Mouse (Mus musculus) intestine, embryonic 16.5 days (tissue): ENCODE data around the gene Gm572. TPM values are rescaled to one million over a fixed set of nuclear protein-coding genes. Genes with fewer than 3 reads are reported as not detected.
A peak's percentile ranks its signal among the peaks of the same experiment; 100 is the strongest.

ENCODE experiments used
- ATAC-seq: fragments of 200-750 bp; cut with Nextera tagmentation; 2 replicates; pipeline ENCODE4 v1.8.0; 2017; ENCODE audit warnings: moderate TSS enrichment, moderate library complexity
- H3K27ac ChIP-seq: fragments of 300-500 bp; sonication (generic); 2 replicates; pipeline ENCODE4 v1.5.1; 2014; ENCODE audit warnings: mild to moderate bottlenecking, low read length
- H3K27me3 ChIP-seq: fragments of 300-500 bp; sonication (generic); replicated peaks from 2 replicates; pipeline ENCODE4 v1.6.1; 2014; ENCODE audit warnings: low read length, control low read depth, mixed read lengths; ENCODE audit not compliant: control insufficient read depth, insufficient read depth
- H3K36me3 ChIP-seq: fragments of 300-500 bp; sonication (generic); 2 replicates; pipeline ENCODE4 v1.6.1; 2014; ENCODE audit warnings: low read length, control low read depth; ENCODE audit not compliant: control insufficient read depth, insufficient read depth
- H3K4me1 ChIP-seq: fragments of 300-500 bp; sonication (generic); 2 replicates; pipeline ENCODE4 v1.6.1; 2014; ENCODE audit warnings: low read length, control low read depth, mixed read lengths; ENCODE audit not compliant: control insufficient read depth, insufficient read depth
- H3K4me2 ChIP-seq: fragments of 300-500 bp; sonication (generic); 2 replicates; pipeline ENCODE4 v1.6.1; 2014; ENCODE audit warnings: low read depth, low read length, control low read depth
- H3K4me3 ChIP-seq: fragments of 300-500 bp; sonication (generic); 2 replicates; pipeline ENCODE4 v1.5.1; 2014; ENCODE audit warnings: mild to moderate bottlenecking, low read length
- H3K9ac ChIP-seq: fragments of 300-500 bp; sonication (generic); 2 replicates; pipeline ENCODE4 v1.6.1; 2014; ENCODE audit warnings: low read depth, low read length
- H3K9me3 ChIP-seq: fragments of 300-500 bp; sonication (generic); 2 replicates; pipeline ENCODE4 v1.6.1; 2016; ENCODE audit warnings: low read length, control low read depth; ENCODE audit not compliant: control insufficient read depth
- WGBS: fragments of 180-500 bp; shearing (Covaris S2); extraction: QIAGEN DNeasy Blood & Tissue Kit; methylation state at CpG from one replicate; pipeline ENCODE4 v1.1.7; 2014; 5-methylcytosine and 5-hydroxymethylcytosine counted together
- polyA plus RNA-seq: library from polyadenylated mRNA; unstranded; fragments of >200 nt; fragmentation: Nextera tagmentation; extraction: Ambion mirVana; gene quantifications from 2 replicates; pipeline ENCODE4 v1.2.1, GENCODE M21; 2015

Gene Gm572
- not detected in 2 replicates for polyA plus RNA-seq

DNA sequence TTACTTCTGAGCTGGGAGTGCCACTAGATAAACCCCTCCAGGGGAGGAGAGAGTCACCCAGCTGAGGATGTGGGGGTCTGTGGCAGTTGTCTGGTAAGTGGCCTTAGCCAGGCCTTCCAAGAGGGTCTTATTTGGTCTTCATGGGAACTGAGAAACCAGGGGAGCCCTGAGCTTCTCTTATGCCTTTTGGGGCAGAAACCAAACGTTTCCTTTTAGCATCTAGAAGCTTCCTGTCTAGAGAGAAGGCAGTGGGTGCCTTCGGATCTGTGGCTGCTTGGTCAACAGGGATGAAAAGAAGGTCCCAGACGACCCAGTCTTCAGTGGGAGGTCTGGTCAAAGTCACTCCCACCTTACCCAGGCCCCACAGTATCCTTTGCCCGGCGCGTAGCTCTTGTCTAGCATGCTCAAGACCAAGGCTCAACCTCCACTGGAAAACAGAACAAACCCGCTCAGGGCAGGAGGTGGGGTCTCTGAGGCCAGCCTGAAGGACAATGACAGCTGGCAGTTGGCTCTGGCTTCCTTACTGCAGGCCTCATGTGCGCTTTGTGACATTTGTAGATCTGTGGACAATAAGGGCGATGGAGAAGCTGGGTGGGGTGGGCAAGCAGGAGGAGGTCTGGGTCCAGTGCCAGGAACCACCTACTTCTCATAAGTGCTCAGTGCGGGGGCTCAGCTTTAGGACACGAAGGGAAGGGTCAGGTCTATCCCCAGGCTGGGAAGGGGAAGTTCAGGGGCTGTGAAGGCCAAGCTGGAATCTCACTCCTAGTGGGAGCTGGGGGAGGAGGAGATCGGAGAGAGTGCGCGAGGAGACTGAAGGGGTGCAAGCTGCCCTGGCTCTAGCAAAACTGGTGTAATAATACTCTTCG, at the start of gene Gm572:
Gm572 (plus strand) TSS at position 27 of the 866 bp plus-strand sequence.
- H3K4me1 ChIP-seq: peaks cover 5% of the 10 kb centered on the region
- no peaks in the 10 kb centered on the region for H3K36me3 ChIP-seq
- no peaks in the 10 kb centered on the region for H3K27me3 ChIP-seq
- 0 out of 2 replicates have a peak within 1 kb of the TSS, but pooled peaks have one; percentile 13 for H3K4me3 ChIP-seq
- H3K9ac ChIP-seq: peak within 1 kb of the TSS; percentile 30; the same call in 1 of the 2 replicates
- WGBS: 59% methylated on average over 15 of the region's 15 CpGs
- H3K4me2 ChIP-seq: peak within 1 kb of the TSS; percentile 40
- H3K9me3 ChIP-seq: no peaks in the 10 kb centered on the region
- peak; percentile 29 for ATAC-seq
- peak within 1 kb of the TSS; percentile 40 for H3K27ac ChIP-seq

DNA sequence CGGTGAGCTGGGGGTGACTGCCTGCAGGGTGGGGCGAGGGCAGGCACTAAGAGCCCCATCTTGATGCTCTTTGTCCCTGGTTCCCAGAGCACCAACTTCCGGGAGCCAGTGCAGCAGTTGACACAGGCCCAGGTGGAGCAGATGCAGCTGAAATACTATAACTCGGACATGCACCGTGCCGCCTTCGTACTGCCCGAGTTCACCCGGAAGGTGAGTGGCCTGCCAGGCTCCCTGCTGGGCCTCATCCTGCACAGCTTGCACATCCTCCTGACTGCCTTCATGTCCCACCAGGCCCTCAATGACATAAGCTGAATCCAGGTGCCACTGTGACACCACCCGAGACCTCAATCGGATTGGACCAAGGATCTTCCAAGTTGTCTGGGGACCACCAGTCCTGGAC, 49.1 kb upstream of the Gm572 start:
- Histone ChIP-seq H3K4me2 (no peak overlapping the region), H3K4me3 (no peak overlapping the region), H3K36me3 (peaks cover 51% of the 10 kb centered on the region), H3K4me1 (peaks cover 13% of the 10 kb centered on the region), H3K27ac (no peak overlapping the region), H3K9ac (no peak overlapping the region), H3K27me3 (no peaks in the 10 kb centered on the region), H3K9me3 (peaks cover 4% of the 10 kb centered on the region; the same call in 1 of the 2 replicates)
- no peak for ATAC-seq
- WGBS: 94% methylated on average over 11 of the region's 11 CpGs

DNA sequence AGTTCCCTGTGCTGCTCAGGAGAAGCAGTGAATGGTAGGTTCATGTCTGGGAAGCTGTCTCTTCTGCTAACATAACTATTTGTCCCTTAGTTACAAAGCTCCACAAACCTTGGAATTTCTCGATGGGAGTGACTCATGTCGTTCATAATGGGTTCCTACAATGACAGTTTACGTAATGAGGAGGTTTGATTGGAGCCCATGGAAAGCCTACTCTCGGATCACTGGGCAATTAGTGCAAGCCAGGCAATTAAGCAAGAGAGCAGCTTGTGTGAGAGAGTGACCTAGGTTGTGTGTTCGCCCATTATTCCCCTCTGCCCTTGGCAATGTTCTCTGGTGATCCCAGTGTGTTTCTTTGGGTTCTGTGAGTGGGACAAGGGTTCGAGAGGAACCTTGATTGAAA, 47.2 kb upstream of the Gm572 start:
- Histone ChIP-seq H3K9me3 (peaks cover 4% of the 10 kb centered on the region; the same call in 1 of the 2 replicates), H3K4me3 (no peak overlapping the region), H3K4me1 (peaks cover 10% of the 10 kb centered on the region), H3K27me3 (no peaks in the 10 kb centered on the region), H3K36me3 (peaks cover 52% of the 10 kb centered on the region), H3K27ac (no peak overlapping the region), H3K9ac (no peak overlapping the region), H3K4me2 (no peak overlapping the region)
- ATAC-seq: no peak
- WGBS: 84% methylated on average over 6 of the region's 6 CpGs

DNA sequence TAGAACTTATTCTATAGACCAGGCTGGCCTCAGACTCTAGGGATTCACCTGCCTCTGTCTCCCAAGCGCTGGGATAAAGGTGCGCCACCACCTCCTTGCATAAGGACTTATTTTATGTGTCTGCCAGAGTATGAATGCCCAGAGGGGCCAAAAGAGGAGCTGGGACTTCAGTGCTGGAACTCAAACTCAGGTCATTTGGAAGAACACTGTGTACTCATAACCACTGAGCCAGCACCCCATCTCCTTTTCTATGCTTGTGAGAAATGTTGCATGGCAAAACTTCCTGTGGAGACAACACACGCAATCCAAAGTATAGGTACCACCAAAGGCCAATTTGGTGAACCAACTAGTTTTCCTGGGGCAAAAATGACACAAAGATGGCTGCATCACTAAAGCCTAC, 46.4 kb upstream of the Gm572 start:
- 96% methylated on average over 3 of the region's 3 CpGs for WGBS
- H3K36me3 ChIP-seq: peaks cover 52% of the 10 kb centered on the region
- H3K4me1 ChIP-seq: peaks cover 10% of the 10 kb centered on the region
- ATAC-seq: no peak
- H3K4me3 ChIP-seq: no peak overlapping the region
- no peak overlapping the region for H3K9ac ChIP-seq
- no peaks in the 10 kb centered on the region for H3K27me3 ChIP-seq
- H3K27ac ChIP-seq: no peak overlapping the region
- H3K9me3 ChIP-seq: peaks cover 4% of the 10 kb centered on the region; the same call in 1 of the 2 replicates
- H3K4me2 ChIP-seq: no peak overlapping the region

DNA sequence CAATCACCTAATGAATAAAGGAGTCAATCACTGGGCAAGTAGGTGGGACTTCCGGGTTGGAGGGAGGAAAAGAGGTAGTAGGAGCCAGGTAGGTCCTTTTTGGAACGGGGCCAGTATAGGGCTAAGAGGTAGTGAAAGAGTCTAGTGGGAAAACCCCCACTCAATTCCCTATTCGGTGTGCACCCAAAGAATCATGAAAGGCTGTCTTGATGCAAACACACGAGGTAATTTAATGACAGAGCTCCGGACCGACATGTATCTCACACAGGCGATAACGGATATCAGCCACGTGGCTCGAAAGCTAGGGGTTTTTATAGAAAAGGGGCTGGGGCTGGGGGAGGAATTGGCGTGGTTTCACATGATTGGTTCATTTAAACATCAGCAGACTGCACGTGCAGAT, 44.3 kb upstream of the Gm572 start:
- H3K9ac ChIP-seq: no peak overlapping the region
- H3K27me3 ChIP-seq: no peaks in the 10 kb centered on the region
- no peaks in the 10 kb centered on the region for H3K4me1 ChIP-seq
- no peak overlapping the region for H3K27ac ChIP-seq
- H3K9me3 ChIP-seq: peaks cover 4% of the 10 kb centered on the region; the same call in 1 of the 2 replicates
- no peak overlapping the region for H3K4me2 ChIP-seq
- no peak overlapping the region for H3K4me3 ChIP-seq
- ATAC-seq: no peak
- H3K36me3 ChIP-seq: peaks cover 45% of the 10 kb centered on the region
- WGBS: 95% methylated on average over 12 of the region's 12 CpGs

DNA sequence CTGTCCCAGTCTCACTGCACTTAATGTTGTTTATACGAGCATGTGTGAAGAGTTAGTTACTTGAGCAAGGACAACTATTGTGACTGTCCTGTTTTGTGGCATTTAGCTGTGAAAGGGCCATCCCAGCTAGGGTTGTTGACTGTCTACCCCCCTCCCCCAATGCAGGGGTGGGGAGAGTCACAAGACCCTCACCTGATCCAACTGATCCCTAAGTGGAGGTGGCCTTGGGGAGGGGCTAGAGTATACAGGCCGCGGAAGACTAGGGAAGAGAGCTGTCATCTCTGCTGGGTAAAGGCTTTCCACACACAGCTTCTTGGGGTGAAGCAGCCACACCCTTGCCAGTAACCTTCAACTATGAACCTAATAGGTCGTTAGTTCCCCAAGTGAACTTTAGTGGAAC, 42.8 kb upstream of the Gm572 start:
- WGBS: 84% methylated on average over 4 of the region's 4 CpGs
- no peak overlapping the region for H3K4me3 ChIP-seq
- H3K27ac ChIP-seq: no peak overlapping the region
- H3K27me3 ChIP-seq: no peaks in the 10 kb centered on the region
- H3K9ac ChIP-seq: no peak overlapping the region
- no peak overlapping the region for H3K4me2 ChIP-seq
- H3K4me1 ChIP-seq: no peaks in the 10 kb centered on the region
- peaks cover 4% of the 10 kb centered on the region; the same call in 1 of the 2 replicates for H3K9me3 ChIP-seq
- peaks cover 30% of the 10 kb centered on the region for H3K36me3 ChIP-seq
- no peak for ATAC-seq

DNA sequence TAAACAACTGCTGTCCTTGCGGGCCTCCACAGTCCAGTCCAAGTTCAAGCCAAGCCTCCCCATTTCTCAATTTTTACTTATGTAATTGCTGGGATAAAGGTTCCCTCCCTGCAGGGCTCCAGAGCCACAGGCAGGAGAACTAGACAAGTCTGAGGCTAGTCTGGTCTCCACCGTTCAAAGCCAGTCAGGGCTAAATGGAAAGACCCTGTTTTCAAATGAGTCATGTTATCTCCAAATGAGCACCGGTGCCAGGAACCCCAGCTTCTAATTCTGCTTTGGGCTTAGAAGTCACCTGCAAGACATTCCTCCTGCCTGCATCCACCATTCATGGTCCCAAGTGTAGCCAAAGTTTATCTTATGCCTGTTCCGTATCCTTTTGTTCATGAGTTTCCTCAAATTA, 41.2 kb upstream of the Gm572 start:
- H3K9me3 ChIP-seq: peaks cover 4% of the 10 kb centered on the region; the same call in 1 of the 2 replicates
- no peak for ATAC-seq
- peaks cover 17% of the 10 kb centered on the region for H3K36me3 ChIP-seq
- H3K4me1 ChIP-seq: no peaks in the 10 kb centered on the region
- no peak overlapping the region for H3K9ac ChIP-seq
- no peak overlapping the region for H3K4me2 ChIP-seq
- 83% methylated on average over 4 of the region's 4 CpGs for WGBS
- H3K4me3 ChIP-seq: no peak overlapping the region
- H3K27ac ChIP-seq: no peak overlapping the region
- H3K27me3 ChIP-seq: no peaks in the 10 kb centered on the region

DNA sequence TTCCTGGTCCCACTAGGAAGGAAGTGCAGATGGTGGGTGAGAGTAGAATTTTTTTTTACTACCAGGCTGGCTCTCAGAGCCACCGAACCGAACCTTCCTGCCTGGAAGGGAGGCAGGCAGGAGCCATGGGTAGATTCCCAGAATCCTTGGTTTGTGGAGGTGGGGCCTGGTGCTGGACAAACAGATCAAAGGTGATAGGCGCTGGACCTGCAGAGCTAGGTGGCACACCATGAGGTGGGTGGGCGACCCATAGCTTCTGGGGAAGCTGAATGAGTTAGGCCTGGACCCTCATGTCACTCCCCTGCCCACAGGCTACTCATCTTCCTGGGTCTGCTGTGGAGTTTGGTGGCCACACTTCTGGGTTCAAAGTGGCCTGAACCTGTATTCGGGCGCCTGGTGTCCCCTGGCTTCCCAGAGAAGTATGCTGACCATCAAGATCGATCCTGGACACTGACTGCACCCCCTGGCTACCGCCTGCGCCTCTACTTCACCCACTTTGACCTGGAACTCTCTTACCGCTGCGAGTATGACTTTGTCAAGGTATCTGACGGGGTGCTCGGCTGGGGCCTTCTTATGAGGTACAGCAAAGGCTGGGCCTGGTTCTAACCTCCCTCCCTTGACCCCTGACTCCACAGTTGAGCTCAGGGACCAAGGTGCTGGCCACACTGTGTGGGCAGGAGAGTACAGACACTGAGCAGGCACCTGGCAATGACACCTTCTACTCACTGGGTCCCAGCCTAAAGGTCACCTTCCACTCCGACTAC, 40.6 kb upstream of the Gm572 start, which contains the start of gene Masp2:
Masp2 (plus strand) TSS at position 198 of the 764 bp plus-strand sequence.
- WGBS: 89% methylated on average over 14 of the region's 14 CpGs
- Histone ChIP-seq H3K4me1 (no peaks in the 10 kb centered on the region), H3K9ac (no peak within 1 kb of the TSS), H3K27me3 (no peaks in the 10 kb centered on the region), H3K4me2 (no peak within 1 kb of the TSS), H3K9me3 (peaks cover 4% of the 10 kb centered on the region; the same call in 1 of the 2 replicates), H3K27ac (no peak within 1 kb of the TSS), H3K4me3 (no peak within 1 kb of the TSS), H3K36me3 (peaks cover 13% of the 10 kb centered on the region)
- ATAC-seq: no peak
